Mouse (Mus musculus): ENCODE results near the gene Golga5. TPM values are rescaled to one million over a fixed set of nuclear protein-coding genes. Genes with fewer than 3 reads are reported as not detected.

Gene Golga5
- total and polyA plus RNA-seq, 3 experiments: 25.9 to 29.3 TPM; not detected in 1

DNA sequence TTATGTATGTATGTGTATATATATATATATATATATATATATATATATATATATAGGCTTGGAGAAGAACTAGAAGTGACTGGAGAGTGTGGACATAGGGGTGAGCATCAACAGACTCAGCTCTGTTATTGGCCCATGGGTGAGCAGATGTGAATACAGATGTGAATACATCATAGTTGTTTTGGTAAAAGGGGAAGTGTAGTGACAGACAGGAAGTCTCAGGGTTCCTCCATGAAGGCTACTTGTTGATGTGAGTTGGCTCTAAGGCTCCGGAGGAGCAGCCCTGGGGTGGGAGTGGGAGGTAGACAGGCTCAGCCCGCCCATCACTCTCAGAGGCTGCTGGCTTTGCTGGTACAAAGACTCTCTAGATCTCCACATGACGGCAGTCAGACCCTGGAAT lies 55.3 kb downstream of the Golga5 start:
- peaks cover 2 to 5% of the 10 kb centered on the region in 2 experiments; a peak in 3 of 4 replicates for H3K4me1 ChIP-seq (ENCODE audit: control insufficient read depth in 1 of 2, insufficient read depth in 2 of 2, low read length in 2 of 2)
- H3K36me3 ChIP-seq (ENCODE audit: control insufficient read depth in 1 of 2, insufficient read depth in 2 of 2, low read length in 2 of 2): peaks cover 0 to 6% of the 10 kb centered on the region in 2 experiments; a peak in 2 of 4 replicates
- H3K9ac ChIP-seq (ENCODE audit: control insufficient read depth, low read depth, low read length, poor library complexity, severe bottlenecking): no peak overlapping the region
- H3K9me3 ChIP-seq (replicated peaks; ENCODE audit: insufficient read depth, low read length): no peaks in the 10 kb centered on the region
- H3K27ac ChIP-seq (ENCODE audit: control insufficient read depth, low read depth, low read length): no peak overlapping the region
- peak; percentile 52 for DNase-seq (ENCODE audit: low read depth, low spot score)
- H3K79me2 ChIP-seq (ENCODE audit: control insufficient read depth, insufficient read depth, low read length, poor library complexity): no peaks in the 10 kb centered on the region
- H3K4me3 ChIP-seq (ENCODE audit: control insufficient read depth in 1 of 2, insufficient read depth in 1 of 2, low read depth in 2 of 2, low read length in 2 of 2): no peak overlapping the region
- H3K27me3 ChIP-seq (ENCODE audit: control insufficient read depth in 1 of 2, insufficient read depth in 2 of 2, low read length in 2 of 2): peaks cover 0 to 2% of the 10 kb centered on the region in 2 experiments; a peak in 1 of 4 replicates
- TF ChIP-seq TCF12 (IDR thresholded peaks at IDR 0.05; ENCODE audit: low read depth, low read length) (no peak), USF1 (IDR thresholded peaks at IDR 0.05; ENCODE audit: low read depth, low read length) (no peak), ETS1 (IDR thresholded peaks at IDR 0.05; ENCODE audit: low read depth, low read length) (no peak), CTCF (IDR thresholded peaks at IDR 0.05 in 2 of 3, conservative IDR thresholded peaks at IDR 0.05 in 1 of 3; ENCODE audit: control insufficient read depth in 1 of 3, insufficient read depth in 1 of 3, low read depth in 2 of 3, low read length in 3 of 3, poor library complexity in 1 of 3, severe bottlenecking in 1 of 3) (no peak), ZNF384 (IDR thresholded peaks at IDR 0.05; ENCODE audit: low read depth, low read length) (no peak), ZC3H11A (IDR thresholded peaks at IDR 0.05; ENCODE audit: low read depth, low read length) (no peak), POLR2AphosphoS5 (IDR thresholded peaks at IDR 0.05; ENCODE audit: borderline replicate concordance, low read depth, low read length) (no peak), CHD1 (IDR thresholded peaks at IDR 0.05; ENCODE audit: low read depth, low read length) (no peak), SIN3A (IDR thresholded peaks at IDR 0.05; ENCODE audit: low read length) (no peak), MAZ (IDR thresholded peaks at IDR 0.05; ENCODE audit: low read depth, low read length) (no peak), ZMIZ1 (IDR thresholded peaks at IDR 0.05; ENCODE audit: low read depth, low read length) (no peak)

DNA sequence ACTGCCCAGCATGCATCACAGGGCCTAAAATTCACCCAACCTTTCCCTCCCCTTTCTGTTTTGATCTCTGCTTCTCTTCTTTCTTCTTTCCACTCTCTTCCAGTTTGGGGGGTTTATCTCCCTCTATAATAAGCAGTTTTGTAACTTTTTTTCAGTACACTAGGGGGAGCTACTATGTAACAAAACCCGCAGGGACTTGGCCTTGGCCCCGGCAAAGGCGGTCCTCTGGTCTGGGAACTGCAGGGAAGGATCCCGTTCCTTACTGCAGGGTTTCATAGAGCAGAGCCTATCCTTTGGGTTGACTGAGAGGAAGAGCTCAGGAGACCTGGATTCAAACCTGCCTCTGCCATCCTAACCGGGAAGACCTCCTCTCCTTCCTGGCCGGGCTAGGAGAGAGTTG lies 55.8 kb downstream of the Golga5 start:
- TF ChIP-seq CTCF (IDR thresholded peaks at IDR 0.05 in 2 of 3, conservative IDR thresholded peaks at IDR 0.05 in 1 of 3; ENCODE audit: control insufficient read depth in 1 of 3, insufficient read depth in 1 of 3, low read depth in 2 of 3, low read length in 3 of 3, poor library complexity in 1 of 3, severe bottlenecking in 1 of 3) (peak; percentile 40 to 72 (median 54); a peak in 5 of 6 replicates), ETS1 (IDR thresholded peaks at IDR 0.05; ENCODE audit: low read depth, low read length) (no peak), USF1 (IDR thresholded peaks at IDR 0.05; ENCODE audit: low read depth, low read length) (no peak), RAD21 (IDR thresholded peaks at IDR 0.05; ENCODE audit: low read depth, low read length) (peak; percentile 73), MYB (IDR thresholded peaks at IDR 0.05; ENCODE audit: low read depth, low read length) (no peak), ZC3H11A (IDR thresholded peaks at IDR 0.05; ENCODE audit: low read depth, low read length) (peak; percentile 68), MEF2A (IDR thresholded peaks at IDR 0.05; ENCODE audit: extremely low read depth, insufficient replicate concordance, low read depth, low read length, poor library complexity, severe bottlenecking) (no peak), SMC3 (IDR thresholded peaks at IDR 0.05; ENCODE audit: low read depth, low read length) (peak; percentile 76), CHD1 (IDR thresholded peaks at IDR 0.05; ENCODE audit: low read depth, low read length) (no peak), ELF1 (IDR thresholded peaks at IDR 0.05; ENCODE audit: low read depth, low read length) (no peak), CHD2 (IDR thresholded peaks at IDR 0.05; ENCODE audit: low read length) (no peak), NRF1 (IDR thresholded peaks at IDR 0.05; ENCODE audit: insufficient read depth, low read depth, low read length, poor library complexity, severe bottlenecking) (no peak)
- H3K4me3 ChIP-seq (ENCODE audit: control insufficient read depth in 1 of 2, insufficient read depth in 1 of 2, low read depth in 2 of 2, low read length in 2 of 2): no peak overlapping the region
- H3K27ac ChIP-seq (ENCODE audit: control insufficient read depth, low read depth, low read length): no peak overlapping the region
- H3K27me3 ChIP-seq (ENCODE audit: control insufficient read depth in 1 of 2, insufficient read depth in 2 of 2, low read length in 2 of 2): peaks cover 0 to 2% of the 10 kb centered on the region in 2 experiments; a peak in 1 of 4 replicates
- no peaks in the 10 kb centered on the region for H3K79me2 ChIP-seq (ENCODE audit: control insufficient read depth, insufficient read depth, low read length, poor library complexity)
- H3K9ac ChIP-seq (ENCODE audit: control insufficient read depth, low read depth, low read length, poor library complexity, severe bottlenecking): no peak overlapping the region
- peaks cover 0 to 6% of the 10 kb centered on the region in 2 experiments; a peak in 2 of 4 replicates for H3K36me3 ChIP-seq (ENCODE audit: control insufficient read depth in 1 of 2, insufficient read depth in 2 of 2, low read length in 2 of 2)
- no peaks in the 10 kb centered on the region for H3K9me3 ChIP-seq (replicated peaks; ENCODE audit: insufficient read depth, low read length)
- peak; percentile 67 for DNase-seq (ENCODE audit: low read depth, low spot score)
- H3K4me1 ChIP-seq (ENCODE audit: control insufficient read depth in 1 of 2, insufficient read depth in 2 of 2, low read length in 2 of 2): peaks cover 2 to 5% of the 10 kb centered on the region in 2 experiments; a peak in 3 of 4 replicates
